Mouse (Mus musculus): ENCODE results near the gene Chrd. TPM values are rescaled to one million over a fixed set of nuclear protein-coding genes. Genes with fewer than 3 reads are reported as not detected.

The Chrd gene
- polyA plus RNA-seq, 1 experiment = not detected

GRCm38 (mm10) chr16:20721808-20722207 lies 11.1 kb upstream of the Chrd start:
- no peak overlapping the region for H3K27ac ChIP-seq (ENCODE audit: control insufficient read depth, insufficient read depth, low read depth, low read length, poor library complexity)
- no peak overlapping the region for H3K4me3 ChIP-seq (replicated peaks; ENCODE audit: control insufficient read depth, low read depth, low read length)
- H3K4me1 ChIP-seq (ENCODE audit: control insufficient read depth, insufficient read depth, low read length) = no peaks in the 10 kb centered on the region
- TF ChIP-seq CTCF (IDR thresholded peaks at IDR 0.05; ENCODE audit: control insufficient read depth, insufficient read depth, low read length) = no peak
- TF ChIP-seq POLR2A (IDR thresholded peaks at IDR 0.05; ENCODE audit: borderline replicate concordance, control insufficient read depth, low read depth, low read length) = no peak
- 86% methylated on average over 10 of the region's 10 CpGs for WGBS

- TF ChIP-seq POLR2A (IDR thresholded peaks at IDR 0.05; ENCODE audit: borderline replicate concordance, control insufficient read depth, low read depth, low read length) (no peak), CTCF (IDR thresholded peaks at IDR 0.05; ENCODE audit: control insufficient read depth, insufficient read depth, low read length) (no peak)
- H3K4me3 ChIP-seq (replicated peaks; ENCODE audit: control insufficient read depth, low read depth, low read length) = no peak overlapping the region
- no peaks in the 10 kb centered on the region for H3K4me1 ChIP-seq (ENCODE audit: control insufficient read depth, insufficient read depth, low read length)
- WGBS = 83% methylated on average over 4 of the region's 4 CpGs
- no peak overlapping the region for H3K27ac ChIP-seq (ENCODE audit: control insufficient read depth, insufficient read depth, low read depth, low read length, poor library complexity)
Measured at GRCm38 (mm10) chr16:20722736-20723135, 10.2 kb upstream of the Chrd start.

GRCm38 (mm10) chr16:20723247-20723646 lies 9.7 kb upstream of the Chrd start:
- no peaks in the 10 kb centered on the region for H3K4me1 ChIP-seq (ENCODE audit: control insufficient read depth, insufficient read depth, low read length)
- no peak overlapping the region for H3K4me3 ChIP-seq (replicated peaks; ENCODE audit: control insufficient read depth, low read depth, low read length)
- WGBS = 87% methylated on average over 4 of the region's 4 CpGs
- no peak overlapping the region for H3K27ac ChIP-seq (ENCODE audit: control insufficient read depth, insufficient read depth, low read depth, low read length, poor library complexity)
- no peak for TF ChIP-seq CTCF (IDR thresholded peaks at IDR 0.05; ENCODE audit: control insufficient read depth, insufficient read depth, low read length)
- no peak for TF ChIP-seq POLR2A (IDR thresholded peaks at IDR 0.05; ENCODE audit: borderline replicate concordance, control insufficient read depth, low read depth, low read length)

GRCm38 (mm10) chr16:20724338-20724748 lies 8.6 kb upstream of the Chrd start:
- Histone ChIP-seq H3K4me3 (replicated peaks; ENCODE audit: control insufficient read depth, low read depth, low read length) (no peak overlapping the region), H3K27ac (ENCODE audit: control insufficient read depth, insufficient read depth, low read depth, low read length, poor library complexity) (no peak overlapping the region), H3K4me1 (ENCODE audit: control insufficient read depth, insufficient read depth, low read length) (no peaks in the 10 kb centered on the region)
- WGBS = 27% methylated on average over 5 of the region's 5 CpGs
- no peak for TF ChIP-seq POLR2A (IDR thresholded peaks at IDR 0.05; ENCODE audit: borderline replicate concordance, control insufficient read depth, low read depth, low read length)
- peak; percentile 68 for TF ChIP-seq CTCF (IDR thresholded peaks at IDR 0.05; ENCODE audit: control insufficient read depth, insufficient read depth, low read length)

DNA sequence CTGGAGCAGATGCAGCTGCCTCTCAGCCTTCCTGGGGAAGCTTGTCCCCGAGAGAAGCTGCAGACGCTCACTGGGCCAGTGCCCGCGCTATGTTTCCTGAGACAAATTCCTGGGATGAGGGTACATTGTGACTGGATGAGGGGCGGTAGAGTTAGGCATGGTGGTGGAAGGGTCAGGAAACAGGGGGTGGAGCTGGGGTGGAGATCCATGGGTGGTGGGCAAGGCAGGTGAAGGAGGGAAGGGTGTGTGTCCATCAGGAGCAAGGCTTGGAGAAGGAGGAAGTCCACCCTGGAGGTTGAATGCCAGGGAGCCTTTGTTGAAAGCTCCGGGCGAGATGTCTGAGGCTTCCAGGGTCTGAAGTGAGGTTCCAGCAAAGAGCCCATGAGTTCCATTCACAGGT lies 7.6 kb upstream of the Chrd start:
- 89% methylated on average over 7 of the region's 7 CpGs for WGBS
- Histone ChIP-seq H3K4me3 (replicated peaks; ENCODE audit: control insufficient read depth, low read depth, low read length) (no peak overlapping the region), H3K27ac (ENCODE audit: control insufficient read depth, insufficient read depth, low read depth, low read length, poor library complexity) (no peak overlapping the region), H3K4me1 (ENCODE audit: control insufficient read depth, insufficient read depth, low read length) (no peaks in the 10 kb centered on the region)
- TF ChIP-seq CTCF (IDR thresholded peaks at IDR 0.05; ENCODE audit: control insufficient read depth, insufficient read depth, low read length) (no peak), POLR2A (IDR thresholded peaks at IDR 0.05; ENCODE audit: borderline replicate concordance, control insufficient read depth, low read depth, low read length) (no peak)

- no peaks in the 10 kb centered on the region for H3K4me1 ChIP-seq (ENCODE audit: control insufficient read depth, insufficient read depth, low read length)
- H3K27ac ChIP-seq (ENCODE audit: control insufficient read depth, insufficient read depth, low read depth, low read length, poor library complexity) = no peak overlapping the region
- 62% methylated on average over 4 of the region's 4 CpGs for WGBS
- no peak for TF ChIP-seq POLR2A (IDR thresholded peaks at IDR 0.05; ENCODE audit: borderline replicate concordance, control insufficient read depth, low read depth, low read length)
- no peak for TF ChIP-seq CTCF (IDR thresholded peaks at IDR 0.05; ENCODE audit: control insufficient read depth, insufficient read depth, low read length)
- no peak overlapping the region for H3K4me3 ChIP-seq (replicated peaks; ENCODE audit: control insufficient read depth, low read depth, low read length)
Measured at GRCm38 (mm10) chr16:20725750-20726149, 7.2 kb upstream of the Chrd start.

GRCm38 (mm10) chr16:20726384-20726783 lies 6.5 kb upstream of the Chrd start:
- 61% methylated on average over 1 of the region's 1 CpGs for WGBS

DNA sequence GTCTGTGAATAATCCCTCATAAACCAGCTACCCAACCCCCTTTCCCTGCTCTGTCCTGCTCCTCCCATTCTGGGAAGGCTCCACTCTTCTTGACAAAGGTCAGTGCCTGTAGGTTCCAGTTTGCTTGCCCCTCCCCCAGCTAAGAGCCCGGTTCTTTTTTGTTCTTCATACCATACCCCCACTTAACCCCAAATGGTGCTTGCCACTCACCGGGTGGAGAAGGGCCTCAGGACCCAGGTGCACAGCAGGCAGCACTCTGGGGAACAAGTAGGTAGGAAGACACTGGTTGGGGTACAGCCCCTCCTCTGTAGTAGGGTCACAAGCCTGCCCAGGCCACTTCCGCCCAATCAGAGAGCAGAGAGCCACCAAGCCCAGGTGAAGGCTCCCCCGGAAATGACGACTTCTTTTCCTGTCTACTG lies 2.6 kb upstream of the Chrd start:
- Histone ChIP-seq H3K4me3 (replicated peaks; ENCODE audit: control insufficient read depth, low read depth, low read length) (no peak overlapping the region), H3K27ac (ENCODE audit: control insufficient read depth, insufficient read depth, low read depth, low read length, poor library complexity) (no peak overlapping the region), H3K4me1 (ENCODE audit: control insufficient read depth, insufficient read depth, low read length) (peaks cover 2% of the 10 kb centered on the region; the same call in 1 of the 2 replicates)
- 44% methylated on average over 5 of the region's 5 CpGs for WGBS
- TF ChIP-seq CTCF (IDR thresholded peaks at IDR 0.05; ENCODE audit: control insufficient read depth, insufficient read depth, low read length) (no peak), POLR2A (IDR thresholded peaks at IDR 0.05; ENCODE audit: borderline replicate concordance, control insufficient read depth, low read depth, low read length) (no peak)

More at GRCm38 (mm10) chr16:20726384-20726783, 6.5 kb upstream of the Chrd start:
- TF ChIP-seq CTCF (IDR thresholded peaks at IDR 0.05; ENCODE audit: control insufficient read depth, insufficient read depth, low read length) = no peak
- no peak for TF ChIP-seq POLR2A (IDR thresholded peaks at IDR 0.05; ENCODE audit: borderline replicate concordance, control insufficient read depth, low read depth, low read length)
- Histone ChIP-seq H3K4me1 (ENCODE audit: control insufficient read depth, insufficient read depth, low read length) (no peaks in the 10 kb centered on the region), H3K27ac (ENCODE audit: control insufficient read depth, insufficient read depth, low read depth, low read length, poor library complexity) (no peak overlapping the region), H3K4me3 (replicated peaks; ENCODE audit: control insufficient read depth, low read depth, low read length) (no peak overlapping the region)

GRCm38 (mm10) chr16:20731688-20732087 lies 1.2 kb upstream of the Chrd start:
- TF ChIP-seq POLR2A (IDR thresholded peaks at IDR 0.05; ENCODE audit: borderline replicate concordance, control insufficient read depth, low read depth, low read length) = no peak
- no peak for TF ChIP-seq CTCF (IDR thresholded peaks at IDR 0.05; ENCODE audit: control insufficient read depth, insufficient read depth, low read length)
- Histone ChIP-seq H3K4me1 (ENCODE audit: control insufficient read depth, insufficient read depth, low read length) (peaks cover 2% of the 10 kb centered on the region; the same call in 1 of the 2 replicates), H3K27ac (ENCODE audit: control insufficient read depth, insufficient read depth, low read depth, low read length, poor library complexity) (no peak overlapping the region), H3K4me3 (replicated peaks; ENCODE audit: control insufficient read depth, low read depth, low read length) (no peak overlapping the region)
- WGBS = 56% methylated on average over 5 of the region's 5 CpGs
